Mouse (Mus musculus): Measurements from ENCODE around the gene Tgfb2. TPM values are rescaled to one million over a fixed set of nuclear protein-coding genes. Genes with fewer than 3 reads are reported as not detected.

Gene Tgfb2
- polyA plus RNA-seq, 2 experiments from 2014 or later = 0.13 TPM; not detected in 1

- ATAC-seq = no peak
These were observed 50.7 kb downstream of the Tgfb2 start for GRCm38 (mm10) chr1:186655096-186655495.

GRCm38 (mm10) chr1:186652208-186652607 is 53.6 kb downstream of the Tgfb2 start:
- no peak for ATAC-seq

- ATAC-seq = no peak
These were observed 55.8 kb downstream of the Tgfb2 start for GRCm38 (mm10) chr1:186650011-186650410.

GRCm38 (mm10) chr1:186637304-186638213 is 68.2 kb downstream of the Tgfb2 start:
- no peak for ATAC-seq

- no peak for ATAC-seq
These were observed 70.7 kb downstream of the Tgfb2 start for GRCm38 (mm10) chr1:186635045-186635444.

GRCm38 (mm10) chr1:186631457-186631856 is 74.3 kb downstream of the Tgfb2 start:
- ATAC-seq = no peak

- ATAC-seq = no peak
These were observed 74.8 kb downstream of the Tgfb2 start for GRCm38 (mm10) chr1:186630971-186631370.

- ATAC-seq = no peak
These were observed 78.3 kb downstream of the Tgfb2 start for GRCm38 (mm10) chr1:186627451-186627995.

- no peak for ATAC-seq
These were observed 81.3 kb downstream of the Tgfb2 start for GRCm38 (mm10) chr1:186624474-186624873.

GRCm38 (mm10) chr1:186621812-186622211 is 84.0 kb downstream of the Tgfb2 start:
- no peak for ATAC-seq

GRCm38 (mm10) chr1:186618285-186618684 is 87.5 kb downstream of the Tgfb2 start:
- no peak for ATAC-seq

GRCm38 (mm10) chr1:186611371-186611770 is 94.4 kb downstream of the Tgfb2 start:
- ATAC-seq = no peak

GRCm38 (mm10) chr1:186610481-186610880 is 95.3 kb downstream of the Tgfb2 start:
- ATAC-seq = no peak

GRCm38 (mm10) chr1:186609793-186610233 is 96.0 kb downstream of the Tgfb2 start:
- ATAC-seq = no peak

GRCm38 (mm10) chr1:186608116-186608515 is 97.7 kb downstream of the Tgfb2 start:
- ATAC-seq = no peak

- no peak for ATAC-seq
These were observed 100.2 kb downstream of the Tgfb2 start for GRCm38 (mm10) chr1:186605635-186606034.

GRCm38 (mm10) chr1:186604124-186604523 is 101.7 kb downstream of the Tgfb2 start:
- no peak for ATAC-seq

- no peak for ATAC-seq
These were observed 117.6 kb downstream of the Tgfb2 start for GRCm38 (mm10) chr1:186588226-186588625.

- no peak for ATAC-seq
These were observed 118.6 kb downstream of the Tgfb2 start for GRCm38 (mm10) chr1:186587065-186587804.

GRCm38 (mm10) chr1:186585571-186586164 is 120.1 kb downstream of the Tgfb2 start:
- no peak for ATAC-seq

- no peak for ATAC-seq
These were observed 121.9 kb downstream of the Tgfb2 start for GRCm38 (mm10) chr1:186583933-186584332.

GRCm38 (mm10) chr1:186582113-186582512 is 123.7 kb downstream of the Tgfb2 start:
- no peak for ATAC-seq

GRCm38 (mm10) chr1:186581666-186582065 is 124.1 kb downstream of the Tgfb2 start:
- no peak for ATAC-seq
